Mouse (Mus musculus) embryonic facial prominence, embryonic 14.5 days (tissue): ENCODE results near the gene Safb. TPM values are rescaled to one million over a fixed set of nuclear protein-coding genes. Genes with fewer than 3 reads are reported as not detected.

Experiments used
- ATAC-seq: fragments of 200-750 bp; cut with Nextera tagmentation; 2 replicates; pipeline ENCODE4 v1.8.0; 2017; ENCODE audit warnings: low read depth, moderate number of reproducible peaks, moderate TSS enrichment
- DNase-seq: peaks from one replicate; pipeline ENCODE4 v3.0.0-alpha.2; 2015; ENCODE audit warnings: low spot score
- H3K27ac ChIP-seq: fragments of 300-500 bp; sonication (generic); replicated peaks from 2 replicates; pipeline ENCODE4 v1.5.1; 2014; ENCODE audit warnings: low read depth, mild to moderate bottlenecking, low read length, moderate library complexity
- H3K27me3 ChIP-seq: fragments of 300-500 bp; sonication (generic); replicated peaks from 2 replicates; pipeline ENCODE4 v1.6.1; 2014; ENCODE audit warnings: low read length; ENCODE audit not compliant: control insufficient read depth, insufficient read depth
- H3K36me3 ChIP-seq: fragments of 300-500 bp; sonication (generic); 2 replicates; pipeline ENCODE4 v1.6.1; 2014; ENCODE audit warnings: low read length, mixed read lengths; ENCODE audit not compliant: control insufficient read depth, insufficient read depth
- H3K4me1 ChIP-seq: fragments of 300-500 bp; sonication (generic); 2 replicates; pipeline ENCODE4 v1.6.1; 2014; ENCODE audit warnings: antibody characterized with exemption, low read length; ENCODE audit not compliant: control insufficient read depth, insufficient read depth
- H3K4me2 ChIP-seq: fragments of 300-500 bp; sonication (generic); 2 replicates; pipeline ENCODE4 v1.6.1; 2014; ENCODE audit warnings: low read depth, mild to moderate bottlenecking, low read length, moderate library complexity, mixed read lengths
- H3K4me3 ChIP-seq: fragments of 300-500 bp; sonication (generic); 2 replicates; pipeline ENCODE4 v1.5.1; 2014; ENCODE audit warnings: low read depth, mild to moderate bottlenecking, low read length
- H3K9ac ChIP-seq: fragments of 300-500 bp; sonication (generic); 2 replicates; pipeline ENCODE4 v1.6.1; 2014; ENCODE audit warnings: low read depth, mild to moderate bottlenecking, low read length, moderate library complexity, mixed read lengths
- H3K9me3 ChIP-seq: fragments of 300-500 bp; sonication (generic); 2 replicates; pipeline ENCODE4 v1.6.1; 2016; ENCODE audit warnings: low read length; ENCODE audit not compliant: control insufficient read depth
- WGBS: fragments of 180-500 bp; shearing (Covaris S2); extraction: QIAGEN DNeasy Blood & Tissue Kit; methylation state at CpG from one replicate; pipeline ENCODE4 v1.1.7; 2014; 5-methylcytosine and 5-hydroxymethylcytosine counted together
- polyA plus RNA-seq: library from polyadenylated mRNA; unstranded; fragments of >200 nt; fragmentation: Nextera tagmentation; extraction: Ambion mirVana; gene quantifications from 2 replicates; pipeline ENCODE4 v1.2.1, GENCODE M21; 2014

Safb gene
- polyA plus RNA-seq, 1 experiment from 2014 or later, result 68.2 TPM

GRCm38 (mm10) chr17:56572154-56572553 lies 12.5 kb upstream of the Safb start:
- WGBS, result 76% methylated on average over 1 of the region's 1 CpGs
- H3K9me3 ChIP-seq, result no peaks in the 10 kb centered on the region
- no peak overlapping the region for H3K4me3 ChIP-seq
- peaks cover 90% of the 10 kb centered on the region for H3K36me3 ChIP-seq
- no peak for DNase-seq
- H3K27ac ChIP-seq, result no peak overlapping the region
- no peaks in the 10 kb centered on the region for H3K4me1 ChIP-seq
- H3K4me2 ChIP-seq, result no peak overlapping the region
- ATAC-seq, result no peak
- H3K27me3 ChIP-seq, result no peaks in the 10 kb centered on the region
- no peak overlapping the region for H3K9ac ChIP-seq

- ATAC-seq (no peak), DNase-seq (no peak)
- H3K9ac ChIP-seq, result no peak overlapping the region
- H3K4me2 ChIP-seq, result no peak overlapping the region
- H3K27me3 ChIP-seq, result no peaks in the 10 kb centered on the region
- H3K4me3 ChIP-seq, result no peak overlapping the region
- H3K36me3 ChIP-seq, result peaks cover 90% of the 10 kb centered on the region
- no peaks in the 10 kb centered on the region for H3K4me1 ChIP-seq
- 94% methylated on average over 3 of the region's 3 CpGs for WGBS
- H3K9me3 ChIP-seq, result no peaks in the 10 kb centered on the region
- no peak overlapping the region for H3K27ac ChIP-seq
These were observed 11.7 kb upstream of the Safb start for GRCm38 (mm10) chr17:56572939-56573338.

GRCm38 (mm10) chr17:56583071-56583470 lies 1.6 kb upstream of the Safb start:
- H3K9ac ChIP-seq, result peak overlapping the region; percentile 90
- H3K9me3 ChIP-seq, result no peaks in the 10 kb centered on the region
- H3K4me3 ChIP-seq, result peak overlapping the region; percentile 92
- H3K4me1 ChIP-seq, result peaks cover 22% of the 10 kb centered on the region
- ATAC-seq (no peak), DNase-seq (no peak)
- H3K36me3 ChIP-seq, result peaks cover 69% of the 10 kb centered on the region
- H3K27ac ChIP-seq, result no peak overlapping the region
- no peaks in the 10 kb centered on the region for H3K27me3 ChIP-seq
- WGBS, result 86% methylated on average over 1 of the region's 1 CpGs
- peak overlapping the region; percentile 95 for H3K4me2 ChIP-seq

- peak overlapping the region; percentile 92 for H3K4me3 ChIP-seq
- peaks cover 22% of the 10 kb centered on the region for H3K4me1 ChIP-seq
- H3K27ac ChIP-seq, result peak overlapping the region; percentile 95
- H3K27me3 ChIP-seq, result no peaks in the 10 kb centered on the region
- H3K4me2 ChIP-seq, result peak overlapping the region; percentile 95
- ATAC-seq, result no peak; the same call in 1 of the 2 replicates
- no peaks in the 10 kb centered on the region for H3K9me3 ChIP-seq
- 4% methylated on average over 20 of the region's 33 CpGs for WGBS
- DNase-seq, result peak; percentile 32
- peaks cover 69% of the 10 kb centered on the region for H3K36me3 ChIP-seq
- H3K9ac ChIP-seq, result peak overlapping the region; percentile 90
These were observed 891 bp upstream of the Safb start for GRCm38 (mm10) chr17:56583611-56584256.

GRCm38 (mm10) chr17:56585171-56585821 lies 671 bp downstream of the Safb start:
- Histone ChIP-seq H3K9me3 (no peaks in the 10 kb centered on the region), H3K4me2 (peak overlapping the region; percentile 95), H3K36me3 (peaks cover 69% of the 10 kb centered on the region), H3K4me1 (peaks cover 22% of the 10 kb centered on the region), H3K27ac (peak overlapping the region; percentile 95), H3K27me3 (no peaks in the 10 kb centered on the region), H3K4me3 (peak overlapping the region; percentile 63), H3K9ac (peak overlapping the region; percentile 91)
- WGBS, result under 1% methylated on average over 46 of the region's 61 CpGs
- DNase-seq (peak; percentile 40), ATAC-seq (no peak)

GRCm38 (mm10) chr17:56587773-56588172 lies 3.1 kb downstream of the Safb start:
- peaks cover 69% of the 10 kb centered on the region for H3K36me3 ChIP-seq
- no peak overlapping the region for H3K27ac ChIP-seq
- H3K4me2 ChIP-seq, result no peak overlapping the region
- WGBS, result 75% methylated on average over 1 of the region's 1 CpGs
- DNase-seq (peak; percentile 40), ATAC-seq (no peak)
- no peak overlapping the region for H3K9ac ChIP-seq
- peaks cover 18% of the 10 kb centered on the region for H3K4me1 ChIP-seq
- H3K9me3 ChIP-seq, result no peaks in the 10 kb centered on the region
- no peak overlapping the region for H3K4me3 ChIP-seq
- no peaks in the 10 kb centered on the region for H3K27me3 ChIP-seq

- no peak for ATAC-seq
- Histone ChIP-seq H3K4me1 (peaks cover 12% of the 10 kb centered on the region), H3K4me2 (no peak overlapping the region), H3K27me3 (no peaks in the 10 kb centered on the region), H3K36me3 (peaks cover 79% of the 10 kb centered on the region), H3K9me3 (no peaks in the 10 kb centered on the region), H3K9ac (no peak overlapping the region), H3K4me3 (no peak overlapping the region), H3K27ac (no peak overlapping the region)
- WGBS, result 95% methylated on average over 4 of the region's 4 CpGs
- no peak for DNase-seq
These were observed 4.3 kb downstream of the Safb start for GRCm38 (mm10) chr17:56588921-56589320.

- no peak overlapping the region for H3K4me3 ChIP-seq
- peaks cover 99% of the 10 kb centered on the region for H3K36me3 ChIP-seq
- no peaks in the 10 kb centered on the region for H3K27me3 ChIP-seq
- no peaks in the 10 kb centered on the region for H3K4me1 ChIP-seq
- H3K4me2 ChIP-seq, result no peak overlapping the region
- DNase-seq (no peak), ATAC-seq (no peak)
- H3K9ac ChIP-seq, result no peak overlapping the region
- H3K9me3 ChIP-seq, result no peaks in the 10 kb centered on the region
- H3K27ac ChIP-seq, result no peak overlapping the region
These were observed 7.9 kb downstream of the Safb start for GRCm38 (mm10) chr17:56592553-56592952.
